Mouse (Mus musculus): Measurements from ENCODE around the gene Xlr5a. TPM values are rescaled to one million over a fixed set of nuclear protein-coding genes. Genes with fewer than 3 reads are reported as not detected.
A peak's percentile ranks its signal among the peaks of the same experiment; 100 is the strongest.
"Not testable (repeated sequence)": the region's sequence is repeated elsewhere in the genome, so short reads cannot be mapped to it uniquely, and the experiment has no call there.

The Xlr5a gene
- polyA plus RNA-seq, 1 experiment from 2014 or later = 0.24 TPM

GRCm38 (mm10) chrX:73066765-73067312 lies 225.9 kb downstream of the Xlr5a start:
- H3K27me3 ChIP-seq (ENCODE audit: control insufficient read depth, insufficient read depth, low read depth, low read length); H3K4me1 ChIP-seq (replicated peaks; ENCODE audit: control insufficient read depth, insufficient read depth, low read length); H3K36me3 ChIP-seq (ENCODE audit: control insufficient read depth, insufficient read depth, low read length); H3K4me2 ChIP-seq (ENCODE audit: low read depth, low read length); H3K27ac ChIP-seq (ENCODE audit: low read length); H3K4me3 ChIP-seq (ENCODE audit: low read length); H3K9me3 ChIP-seq (ENCODE audit: control insufficient read depth, low read length); H3K9ac ChIP-seq (ENCODE audit: low read length): not testable (repeated sequence)
- ATAC-seq (ENCODE audit: low read depth) = peak; percentile 75
- no CpG with 5 or more reads among the region's 5 CpGs for WGBS

GRCm38 (mm10) chrX:73064415-73064793 lies 228.4 kb downstream of the Xlr5a start, which contains the start of gene Pnma3:
TSS of gene Pnma3 (plus strand) at chrX:73064787.
- Histone ChIP-seq H3K9me3 (ENCODE audit: control insufficient read depth, low read length) (no peaks in the 10 kb centered on the region), H3K27me3 (ENCODE audit: control insufficient read depth, insufficient read depth, low read depth, low read length) (no peaks in the 10 kb centered on the region), H3K4me2 (ENCODE audit: low read depth, low read length) (peak within 1 kb of the TSS; percentile 34), H3K36me3 (ENCODE audit: control insufficient read depth, insufficient read depth, low read length) (no peaks in the 10 kb centered on the region), H3K27ac (ENCODE audit: low read length) (peak within 1 kb of the TSS; percentile 73), H3K4me3 (ENCODE audit: low read length) (no peak within 1 kb of the TSS; the same call in 1 of the 2 replicates), H3K4me1 (replicated peaks; ENCODE audit: control insufficient read depth, insufficient read depth, low read length) (no peaks in the 10 kb centered on the region; the same call in 1 of the 2 replicates), H3K9ac (ENCODE audit: low read length) (no peak within 1 kb of the TSS)
- no peak for ATAC-seq (ENCODE audit: low read depth)
- 33% methylated on average over 7 of the region's 7 CpGs for WGBS

- Histone ChIP-seq H3K36me3 (ENCODE audit: control insufficient read depth, insufficient read depth, low read length) (no peaks in the 10 kb centered on the region), H3K4me3 (ENCODE audit: low read length) (no peak overlapping the region; the same call in 1 of the 2 replicates), H3K9ac (ENCODE audit: low read length) (no peak overlapping the region), H3K4me2 (ENCODE audit: low read depth, low read length) (peak overlapping the region; percentile 34), H3K27me3 (ENCODE audit: control insufficient read depth, insufficient read depth, low read depth, low read length) (no peaks in the 10 kb centered on the region), H3K4me1 (replicated peaks; ENCODE audit: control insufficient read depth, insufficient read depth, low read length) (no peaks in the 10 kb centered on the region; the same call in 1 of the 2 replicates), H3K9me3 (ENCODE audit: control insufficient read depth, low read length) (no peaks in the 10 kb centered on the region), H3K27ac (ENCODE audit: low read length) (no peak overlapping the region)
- no peak for ATAC-seq (ENCODE audit: low read depth)
- WGBS = 36% methylated on average over 24 of the region's 24 CpGs
Measured at GRCm38 (mm10) chrX:73063512-73064414, 229.0 kb downstream of the Xlr5a start.

- Histone ChIP-seq H3K9me3 (ENCODE audit: control insufficient read depth, low read length) (no peaks in the 10 kb centered on the region), H3K4me1 (replicated peaks; ENCODE audit: control insufficient read depth, insufficient read depth, low read length) (no peaks in the 10 kb centered on the region; the same call in 1 of the 2 replicates), H3K27ac (ENCODE audit: low read length) (peak overlapping the region; percentile 53; the same call in 1 of the 2 replicates), H3K36me3 (ENCODE audit: control insufficient read depth, insufficient read depth, low read length) (no peaks in the 10 kb centered on the region), H3K4me2 (ENCODE audit: low read depth, low read length) (no peak overlapping the region), H3K9ac (ENCODE audit: low read length) (no peak overlapping the region), H3K27me3 (ENCODE audit: control insufficient read depth, insufficient read depth, low read depth, low read length) (no peaks in the 10 kb centered on the region), H3K4me3 (ENCODE audit: low read length) (no peak overlapping the region)
- 27% methylated on average over 5 of the region's 5 CpGs for WGBS
- peak; percentile 56 for ATAC-seq (ENCODE audit: low read depth)
Measured at GRCm38 (mm10) chrX:73062323-73062722, 230.5 kb downstream of the Xlr5a start.

- Histone ChIP-seq H3K9me3 (ENCODE audit: control insufficient read depth, low read length) (no peaks in the 10 kb centered on the region), H3K27ac (ENCODE audit: low read length) (0 out of 2 replicates have a peak overlapping the region, but pooled peaks have one; percentile 10), H3K27me3 (ENCODE audit: control insufficient read depth, insufficient read depth, low read depth, low read length) (no peaks in the 10 kb centered on the region), H3K4me3 (ENCODE audit: low read length) (no peak overlapping the region), H3K36me3 (ENCODE audit: control insufficient read depth, insufficient read depth, low read length) (no peaks in the 10 kb centered on the region), H3K9ac (ENCODE audit: low read length) (no peak overlapping the region), H3K4me2 (ENCODE audit: low read depth, low read length) (no peak overlapping the region), H3K4me1 (replicated peaks; ENCODE audit: control insufficient read depth, insufficient read depth, low read length) (no peaks in the 10 kb centered on the region; the same call in 1 of the 2 replicates)
- WGBS = 73% methylated on average over 1 of the region's 1 CpGs
- no peak for ATAC-seq (ENCODE audit: low read depth)
Measured at GRCm38 (mm10) chrX:73061528-73061927, 231.2 kb downstream of the Xlr5a start.

Other genes with a start within 250 kb of the Xlr5a start
- gene Pnma3, start 228.2 kb downstream of the Xlr5a start, polyA plus RNA-seq (2015; fragmentation: Nextera tagmentation; extraction: Ambion mirVana) = 0.10 and 0.15 TPM in 2 replicates
- 1.6 and 2.7 TPM in 2 replicates for gene Xlr4a, start 210.5 kb downstream of the Xlr5a start, polyA plus RNA-seq (2015; fragmentation: Nextera tagmentation; extraction: Ambion mirVana)
- gene Xlr3a, start 195.9 kb downstream of the Xlr5a start, polyA plus RNA-seq (2015; fragmentation: Nextera tagmentation; extraction: Ambion mirVana) = 2.4 and 4.6 TPM in 2 replicates
- gene Gm14685, start 175.9 kb downstream of the Xlr5a start, polyA plus RNA-seq (2015; fragmentation: Nextera tagmentation; extraction: Ambion mirVana) = not detected in 2 replicates
- not detected in 2 replicates for gene Xlr5b, start 144.2 kb downstream of the Xlr5a start, polyA plus RNA-seq (2015; fragmentation: Nextera tagmentation; extraction: Ambion mirVana)
- gene DXBay18, start 143.5 kb downstream of the Xlr5a start, polyA plus RNA-seq (2015; fragmentation: Nextera tagmentation; extraction: Ambion mirVana) = not detected in 2 replicates
- not detected in 2 replicates for gene Spin2d, start 116.0 kb downstream of the Xlr5a start, polyA plus RNA-seq (2015; fragmentation: Nextera tagmentation; extraction: Ambion mirVana)
- 8.4 and 10.6 TPM in 2 replicates for gene Xlr3b, start 100.8 kb downstream of the Xlr5a start, polyA plus RNA-seq (2015; fragmentation: Nextera tagmentation; extraction: Ambion mirVana)
- 0.65 and 1.3 TPM in 2 replicates for gene Xlr4b, start 78.6 kb downstream of the Xlr5a start, polyA plus RNA-seq (2015; fragmentation: Nextera tagmentation; extraction: Ambion mirVana)
- 10.5 TPM in 2 replicates for gene F8a, start 64.7 kb downstream of the Xlr5a start, polyA plus RNA-seq (2015; fragmentation: Nextera tagmentation; extraction: Ambion mirVana)
- 0.24 and 0.83 TPM in 2 replicates for gene Xlr4c, start 49.8 kb downstream of the Xlr5a start, polyA plus RNA-seq (2015; fragmentation: Nextera tagmentation; extraction: Ambion mirVana)
- not detected in 2 replicates for gene Xlr3c, start 27.6 kb downstream of the Xlr5a start, polyA plus RNA-seq (2015; fragmentation: Nextera tagmentation; extraction: Ambion mirVana)
- not detected in 2 replicates for gene Xlr5c, start within 50 bp of the Xlr5a start, polyA plus RNA-seq (2015; fragmentation: Nextera tagmentation; extraction: Ambion mirVana)
- gene Gm45015, start 43.9 kb upstream of the Xlr5a start, polyA plus RNA-seq (2015; fragmentation: Nextera tagmentation; extraction: Ambion mirVana) = not detected in 2 replicates
- gene Zfp275, start 49.6 kb upstream of the Xlr5a start, polyA plus RNA-seq (2015; fragmentation: Nextera tagmentation; extraction: Ambion mirVana) = 12.9 and 13.8 TPM in 2 replicates
- gene Gm18336, start 105.8 kb upstream of the Xlr5a start, polyA plus RNA-seq (2015; fragmentation: Nextera tagmentation; extraction: Ambion mirVana) = not detected in 2 replicates
- 0.13 and 0.14 TPM in 2 replicates for gene Zfp92, start 118.1 kb upstream of the Xlr5a start, polyA plus RNA-seq (2015; fragmentation: Nextera tagmentation; extraction: Ambion mirVana)
- gene Trex2, start 142.4 kb upstream of the Xlr5a start, polyA plus RNA-seq (2015; fragmentation: Nextera tagmentation; extraction: Ambion mirVana) = not detected in 2 replicates
- 54.2 and 54.4 TPM in 2 replicates for gene Haus7, start 166.1 kb upstream of the Xlr5a start, polyA plus RNA-seq (2015; fragmentation: Nextera tagmentation; extraction: Ambion mirVana)
- 206 and 225 TPM in 2 replicates for gene Bgn, start 190.6 kb upstream of the Xlr5a start, polyA plus RNA-seq (2015; fragmentation: Nextera tagmentation; extraction: Ambion mirVana)
- gene Atp2b3, start 210.1 kb upstream of the Xlr5a start, polyA plus RNA-seq (2015; fragmentation: Nextera tagmentation; extraction: Ambion mirVana) = 0.11 TPM in 1 of 2 replicates, not detected in the other